Mouse (Mus musculus): ENCODE measurements around the gene Ush2a.

DNA sequence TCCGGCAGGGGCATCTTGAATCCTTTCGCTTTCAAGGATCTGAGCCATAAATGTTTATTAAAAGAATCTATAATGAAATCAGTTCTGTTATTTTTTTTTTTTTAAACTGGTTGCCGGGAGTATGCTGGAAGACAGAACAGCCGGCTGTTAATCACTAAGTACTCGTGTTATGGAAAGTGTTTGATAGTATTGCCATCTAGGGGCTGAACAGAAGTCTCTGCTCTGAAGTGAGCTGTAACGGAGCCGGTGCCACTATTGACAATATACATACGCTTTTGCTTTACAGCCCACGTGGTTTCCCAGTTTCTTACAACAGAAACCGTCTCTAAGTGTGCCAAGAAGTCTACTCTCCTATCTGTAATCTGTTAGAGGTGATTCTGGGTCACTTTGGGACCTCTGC, 642.3 kb downstream of the Ush2a start:
- TF ChIP-seq TAL1 (conservative IDR thresholded peaks at IDR 0.05; ENCODE audit: low read depth, low read length) (no peak), CTCF (IDR thresholded peaks at IDR 0.05; ENCODE audit: low read depth, low read length) (no peak), POLR2AphosphoS5 (IDR thresholded peaks at IDR 0.05; ENCODE audit: insufficient replicate concordance, low read depth, low read length) (no peak), GATA1 (IDR thresholded peaks at IDR 0.05; ENCODE audit: borderline replicate concordance, low read length) (no peak)
